Mouse (Mus musculus) C2C12 (cell line): ENCODE data around the gene Prcc. TPM values are rescaled to one million over a fixed set of nuclear protein-coding genes. Genes with fewer than 3 reads are reported as not detected.

ENCODE experiments used
- H3K27me3 ChIP-seq: one replicate; pipeline ENCODE4 v1.6.1; 2011; ENCODE audit not compliant: control insufficient read depth, insufficient read depth, insufficient read length
- H3K36me3 ChIP-seq: one replicate; pipeline ENCODE4 v1.6.1; 2011; ENCODE audit not compliant: control insufficient read depth, insufficient read depth
- H3K4me3 ChIP-seq: one replicate; pipeline ENCODE4 v1.5.1; 2011; ENCODE audit warnings: mild to moderate bottlenecking, control low read depth; ENCODE audit not compliant: poor library complexity, insufficient read depth, severe bottlenecking
- H3K79me2 ChIP-seq: one replicate; pipeline ENCODE4 v1.6.1; 2011; ENCODE audit not compliant: control insufficient read depth, insufficient read depth
- H3K79me3 ChIP-seq: one replicate; pipeline ENCODE4 v1.6.1; 2011; ENCODE audit warnings: low read depth, control low read depth
- H3ac ChIP-seq: one replicate; pipeline ENCODE3; 2011; ENCODE audit warnings: low read depth; ENCODE audit not compliant: control insufficient read depth, insufficient read length
- CEBPB ChIP-seq: IDR thresholded peaks from one replicate; pipeline ENCODE4 v1.6.1; 2011; ENCODE audit warnings: low read depth, mild to moderate bottlenecking, control low read depth, moderate library complexity
- CTCF ChIP-seq: IDR thresholded peaks from one replicate; pipeline ENCODE4 v1.5.1; 2011; ENCODE audit not compliant: control insufficient read depth, insufficient read depth, insufficient read length
- FOSL1 ChIP-seq: IDR thresholded peaks from one replicate; pipeline ENCODE4 v1.8.0; 2011; ENCODE audit warnings: mild to moderate bottlenecking, low read length; ENCODE audit not compliant: poor library complexity, insufficient read depth, severe bottlenecking
- MAX ChIP-seq: IDR thresholded peaks from one replicate; pipeline ENCODE4 v1.6.1; 2011; ENCODE audit warnings: mild to moderate bottlenecking, control low read depth
- MYOD1 ChIP-seq: IDR thresholded peaks from one replicate; pipeline ENCODE4 v1.6.1; 2011; ENCODE audit warnings: low read depth; ENCODE audit not compliant: control insufficient read depth, insufficient read length
- MYOG ChIP-seq: IDR thresholded peaks from one replicate; pipeline ENCODE4 v1.6.1; 2011; ENCODE audit not compliant: control insufficient read depth, insufficient read length; ENCODE audit errors: extremely low read depth
- USF1 ChIP-seq: IDR thresholded peaks from one replicate; pipeline ENCODE4 v1.6.1; 2011; ENCODE audit warnings: low read depth, mild to moderate bottlenecking, control low read depth, moderate library complexity
- polyA plus RNA-seq: library from polyadenylated mRNA; unstranded; fragments of >200 nt; fragmentation: generic; extraction: Trizol; gene quantifications from one replicate; pipeline ENCODE4 v1.2.1, GENCODE M21; 2012; ENCODE audit warnings: missing spikeins

Prcc gene
- polyA plus RNA-seq, 1 experiment, result 44.3 TPM

GRCm38 (mm10) chr3:87918551-87918950 lies 33.1 kb upstream of the Prcc start:
- no peak overlapping the region for H3K4me3 ChIP-seq
- peaks cover 29% of the 10 kb centered on the region for H3K79me2 ChIP-seq
- no peak overlapping the region for H3ac ChIP-seq
- peaks cover 57% of the 10 kb centered on the region for H3K36me3 ChIP-seq
- H3K79me3 ChIP-seq, result peaks cover 15% of the 10 kb centered on the region
- no peaks in the 10 kb centered on the region for H3K27me3 ChIP-seq
- TF ChIP-seq MYOD1, result no peak
- TF ChIP-seq CEBPB, result no peak
- no peak for TF ChIP-seq FOSL1
- TF ChIP-seq CTCF, result no peak
- TF ChIP-seq MAX, result no peak
- no peak for TF ChIP-seq USF1
- no peak for TF ChIP-seq MYOG

GRCm38 (mm10) chr3:87916990-87917389 lies 31.6 kb upstream of the Prcc start:
- H3ac ChIP-seq, result no peak overlapping the region
- H3K79me2 ChIP-seq, result peaks cover 45% of the 10 kb centered on the region
- H3K36me3 ChIP-seq, result peaks cover 57% of the 10 kb centered on the region
- H3K4me3 ChIP-seq, result no peak overlapping the region
- H3K79me3 ChIP-seq, result peaks cover 30% of the 10 kb centered on the region
- no peak for TF ChIP-seq CEBPB
- no peak for TF ChIP-seq FOSL1
- TF ChIP-seq MYOD1, result no peak
- TF ChIP-seq USF1, result no peak
- no peak for TF ChIP-seq CTCF
- TF ChIP-seq MYOG, result no peak
- H3K27me3 ChIP-seq, result no peaks in the 10 kb centered on the region

GRCm38 (mm10) chr3:87913891-87914290 lies 28.5 kb upstream of the Prcc start:
- Histone ChIP-seq H3ac (no peak overlapping the region), H3K4me3 (no peak overlapping the region), H3K36me3 (peaks cover 62% of the 10 kb centered on the region), H3K79me2 (peaks cover 57% of the 10 kb centered on the region), H3K79me3 (peaks cover 50% of the 10 kb centered on the region), H3K27me3 (no peaks in the 10 kb centered on the region)
- TF ChIP-seq CEBPB, result no peak
- TF ChIP-seq MAX, result no peak
- TF ChIP-seq MYOD1, result no peak
- TF ChIP-seq FOSL1, result no peak
- TF ChIP-seq MYOG, result no peak
- no peak for TF ChIP-seq USF1
- no peak for TF ChIP-seq CTCF

- H3K79me2 ChIP-seq, result peaks cover 61% of the 10 kb centered on the region
- H3K79me3 ChIP-seq, result peaks cover 54% of the 10 kb centered on the region
- no peak for TF ChIP-seq MAX
- H3K4me3 ChIP-seq, result no peak overlapping the region
- peaks cover 65% of the 10 kb centered on the region for H3K36me3 ChIP-seq
- no peaks in the 10 kb centered on the region for H3K27me3 ChIP-seq
- no peak overlapping the region for H3ac ChIP-seq
Measured at GRCm38 (mm10) chr3:87913491-87913890, 28.1 kb upstream of the Prcc start.

- TF ChIP-seq MAX, result no peak
- TF ChIP-seq FOSL1, result no peak
- TF ChIP-seq MYOG, result no peak
- no peak for TF ChIP-seq USF1
- no peak for TF ChIP-seq MYOD1
- TF ChIP-seq CTCF, result no peak
- no peak for TF ChIP-seq CEBPB
- Histone ChIP-seq H3ac (no peak overlapping the region), H3K27me3 (no peaks in the 10 kb centered on the region), H3K79me2 (peaks cover 85% of the 10 kb centered on the region), H3K4me3 (peak overlapping the region; percentile 18), H3K36me3 (peaks cover 45% of the 10 kb centered on the region), H3K79me3 (peaks cover 74% of the 10 kb centered on the region)
Measured at GRCm38 (mm10) chr3:87910573-87911141, 25.2 kb upstream of the Prcc start.

- Histone ChIP-seq H3K79me2 (peaks cover 85% of the 10 kb centered on the region), H3K27me3 (no peaks in the 10 kb centered on the region), H3K36me3 (peaks cover 38% of the 10 kb centered on the region), H3ac (peak overlapping the region; percentile 37), H3K4me3 (peak overlapping the region; percentile 18), H3K79me3 (peaks cover 74% of the 10 kb centered on the region)
- TF ChIP-seq USF1, result no peak
- no peak for TF ChIP-seq FOSL1
- TF ChIP-seq MYOG, result no peak
- TF ChIP-seq CEBPB, result no peak
Measured at GRCm38 (mm10) chr3:87909874-87910273, 24.5 kb upstream of the Prcc start.
